Mouse (Mus musculus) MEL (cell line): Measurements from ENCODE around the gene Apela. TPM values are rescaled to one million over a fixed set of nuclear protein-coding genes. Genes with fewer than 3 reads are reported as not detected.

Experiments
- DNase-seq: peaks from one replicate; pipeline ENCODE4 v3.0.0; 2011; ENCODE audit warnings: low read depth, low spot score
- H3K27ac ChIP-seq: 2 replicates; pipeline ENCODE4 v1.5.1; 2012; ENCODE audit warnings: low read depth, mild to moderate bottlenecking, control low read depth, low read length, moderate library complexity; ENCODE audit not compliant: control insufficient read depth
- H3K27me3 ChIP-seq, 2 experiments: fragments of 150-350 bp in 1 of 2; sonication (generic) in 1 of 2; 2 replicates each; pipeline ENCODE4 v1.6.1; 2012; ENCODE audit warnings: low read length in 2 of 2, mild to moderate bottlenecking in 2 of 2, improper control_type of control experiment in 1 of 2, moderate library complexity in 1 of 2; ENCODE audit not compliant: insufficient read depth in 2 of 2, control insufficient read depth in 1 of 2
- H3K36me3 ChIP-seq, 2 experiments: 2 replicates each; pipeline ENCODE4 v1.6.1; 2012 to 2014; ENCODE audit warnings: low read length in 2 of 2, improper control_type of control experiment in 1 of 2, inconsistent platforms in 1 of 2, mild to moderate bottlenecking in 1 of 2; ENCODE audit not compliant: insufficient read depth in 2 of 2, control insufficient read depth in 1 of 2
- H3K4me1 ChIP-seq, 2 experiments: fragments of 150-350 bp in 1 of 2; sonication (generic) in 1 of 2; 2 replicates each; pipeline ENCODE4 v1.6.1; 2012; ENCODE audit warnings: low read length in 2 of 2, improper control_type of control experiment in 1 of 2, mild to moderate bottlenecking in 1 of 2; ENCODE audit not compliant: insufficient read depth in 2 of 2, control insufficient read depth in 1 of 2
- H3K4me3 ChIP-seq, 2 experiments: fragments of 150-350 bp in 1 of 2; sonication (generic) in 1 of 2; 2 replicates each; pipeline ENCODE4 v1.5.1; 2012; ENCODE audit warnings: low read depth in 2 of 2, low read length in 2 of 2, mild to moderate bottlenecking in 2 of 2, moderate library complexity in 2 of 2, control low read depth in 1 of 2, improper control_type of control experiment in 1 of 2; ENCODE audit not compliant: control insufficient read depth in 1 of 2, insufficient read depth in 1 of 2
- H3K79me2 ChIP-seq: 2 replicates; pipeline ENCODE4 v1.6.1; 2012; ENCODE audit warnings: mild to moderate bottlenecking, low read length, moderate library complexity; ENCODE audit not compliant: control insufficient read depth, poor library complexity, insufficient read depth
- H3K9ac ChIP-seq: 2 replicates; pipeline ENCODE4 v1.6.1; 2012; ENCODE audit warnings: low read depth, mild to moderate bottlenecking, control low read depth, low read length, moderate library complexity; ENCODE audit not compliant: control insufficient read depth, poor library complexity, severe bottlenecking
- H3K9me3 ChIP-seq: fragments of 150-350 bp; sonication (generic); replicated peaks from 2 replicates; pipeline ENCODE4 v1.6.1; 2012; ENCODE audit warnings: mild to moderate bottlenecking, low read length, improper control_type of control experiment, moderate library complexity; ENCODE audit not compliant: insufficient read depth
- BHLHE40 ChIP-seq: IDR thresholded peaks from 2 replicates; pipeline ENCODE4 v1.6.1; 2012; ENCODE audit warnings: low read depth, mild to moderate bottlenecking, inconsistent platforms, low read length, improper control_type of control experiment, borderline replicate concordance
- E2F4 ChIP-seq: IDR thresholded peaks from 2 replicates; pipeline ENCODE4 v1.6.1; 2011; ENCODE audit warnings: low read depth, low read length, improper control_type of control experiment, borderline replicate concordance
- ELF1 ChIP-seq: IDR thresholded peaks from 2 replicates; pipeline ENCODE4 v1.6.1; 2014; ENCODE audit warnings: low read depth, mild to moderate bottlenecking, inconsistent platforms, low read length, improper control_type of control experiment, moderate library complexity
- EP300 ChIP-seq, 2 experiments: IDR thresholded peaks; 2 replicates each; pipeline ENCODE4 v1.6.1; 2011; ENCODE audit warnings: improper control_type of control experiment in 2 of 2, low read length in 2 of 2, low read depth in 1 of 2, mild to moderate bottlenecking in 1 of 2
- NELFE ChIP-seq: IDR thresholded peaks from 2 replicates; pipeline ENCODE4 v1.6.1; 2011; ENCODE audit warnings: low read depth, low read length, improper control_type of control experiment
- POLR2AphosphoS2 ChIP-seq: IDR thresholded peaks from 2 replicates; pipeline ENCODE4 v1.6.1; 2011; ENCODE audit warnings: low read length, improper control_type of control experiment
- TAL1 ChIP-seq: IDR thresholded peaks from 2 replicates; pipeline ENCODE4 v1.6.1; 2012; ENCODE audit warnings: mild to moderate bottlenecking, inconsistent platforms, low read length, moderate library complexity, mixed read lengths
- TBP ChIP-seq: IDR thresholded peaks from 2 replicates; pipeline ENCODE4 v1.8.0; 2011; ENCODE audit warnings: low read depth, low read length, improper control_type of control experiment
- polyA plus RNA-seq, 2 experiments: library from polyadenylated mRNA; stranded (reverse) in 1 of 2; unstranded in 1 of 2; fragments of >175 nt in 1 of 2; fragments of >200 nt in 1 of 2; gene quantifications; 2 replicates each; pipeline versions ENCODE4 v1.2.1 to v1.2.4; 2012; ENCODE audit warnings: low replicate concordance in 2 of 2, low read depth in 1 of 2; ENCODE audit not compliant: insufficient read length in 2 of 2, insufficient read depth in 1 of 2, missing spikeins in 1 of 2
- total RNA-seq: library from RNA; depleted of rRNA; stranded (reverse); fragments of 300-350 nt; gene quantifications from 2 replicates; pipeline ENCODE4 v1.2.3, GENCODE M21; 2012; rRNA removed

Gene Apela
- total and polyA plus RNA-seq, 3 experiments, result not detected

DNA sequence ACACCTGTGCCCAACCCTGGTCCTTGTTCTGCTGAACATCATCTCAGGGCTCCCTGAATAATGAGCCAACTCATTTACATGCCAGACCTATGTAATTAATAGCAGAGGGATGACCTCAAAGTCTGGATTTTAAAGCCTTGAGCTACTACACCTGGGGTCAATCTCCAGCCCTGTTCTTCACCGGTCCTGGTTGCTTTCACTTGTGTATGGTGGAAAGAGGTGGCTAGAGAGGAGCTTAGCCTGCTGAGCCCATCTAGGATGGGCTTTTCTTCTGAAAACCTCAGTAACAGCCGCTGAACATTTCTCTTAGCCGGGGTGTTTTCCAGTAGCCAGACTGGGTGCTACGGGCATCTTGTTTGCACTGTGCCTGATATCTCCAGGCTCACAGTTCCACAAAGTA is 49.4 kb downstream of the Apela start, which contains the start of gene Trim75:
Gene Trim75, minus strand, starts transcription at position 101 of the 400 bp plus-strand sequence.
- no peak within 1 kb of the TSS for H3K4me3 ChIP-seq
- no peaks in the 10 kb centered on the region for H3K36me3 ChIP-seq
- TF ChIP-seq TAL1, result no peak
- no peak for TF ChIP-seq POLR2AphosphoS2
- TF ChIP-seq NELFE, result no peak
- no peak for TF ChIP-seq EP300 (IDR thresholded peaks at IDR 0.05; ENCODE audit: low read depth in 1 of 2, low read length in 2 of 2)
- no peak for TF ChIP-seq E2F4
- no peak for TF ChIP-seq BHLHE40
- H3K4me1 ChIP-seq, result no peaks in the 10 kb centered on the region
- no peak within 1 kb of the TSS for H3K9ac ChIP-seq
- H3K79me2 ChIP-seq, result no peaks in the 10 kb centered on the region
- DNase-seq, result no peak
- H3K27me3 ChIP-seq, result no peaks in the 10 kb centered on the region
- H3K9me3 ChIP-seq, result no peaks in the 10 kb centered on the region
- no peak within 1 kb of the TSS for H3K27ac ChIP-seq

DNA sequence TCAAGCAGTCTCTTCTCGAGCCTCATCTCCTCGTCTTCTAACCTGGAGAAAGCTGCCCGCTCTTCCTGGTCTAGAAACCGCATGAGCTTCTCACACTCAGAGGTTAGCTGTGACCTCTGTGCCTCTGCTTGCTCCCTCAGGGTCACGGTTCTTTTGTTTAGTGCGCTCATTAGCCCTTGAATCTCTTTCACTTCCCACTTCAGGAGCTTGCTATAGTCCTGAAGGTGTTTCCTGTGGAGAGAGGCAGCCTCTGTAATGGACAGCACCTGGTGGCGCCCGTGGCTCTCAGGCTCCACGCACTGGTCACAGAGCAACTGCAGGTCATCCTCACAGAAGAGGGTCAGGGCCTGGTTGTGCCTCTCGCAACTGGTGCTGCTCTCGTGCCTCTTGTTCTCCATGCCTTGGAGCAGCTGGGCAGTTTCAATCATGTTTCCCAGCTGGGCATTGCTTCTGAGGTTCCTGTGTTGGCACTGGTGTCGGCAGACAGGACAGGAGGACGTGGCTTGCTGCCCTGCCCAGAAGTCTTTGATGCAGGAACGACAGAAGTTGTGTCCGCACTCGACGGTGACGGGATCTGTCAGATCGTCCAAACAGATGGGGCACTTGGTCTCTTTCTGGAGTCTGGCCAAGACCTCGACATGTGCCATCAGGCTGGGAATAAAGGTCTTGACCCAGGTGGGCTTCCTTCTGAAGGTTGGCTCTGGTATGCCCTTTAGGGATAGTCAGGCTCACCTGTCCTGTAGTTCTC is 53.8 kb downstream of the Apela start:
- no peak for TF ChIP-seq TBP
- TF ChIP-seq ELF1, result no peak
- no peak for DNase-seq
- H3K9ac ChIP-seq, result no peak overlapping the region
- H3K79me2 ChIP-seq, result no peaks in the 10 kb centered on the region
- H3K4me1 ChIP-seq, result no peaks in the 10 kb centered on the region
- H3K9me3 ChIP-seq, result no peaks in the 10 kb centered on the region
- H3K27ac ChIP-seq, result no peak overlapping the region
- H3K36me3 ChIP-seq, result no peaks in the 10 kb centered on the region
- no peaks in the 10 kb centered on the region for H3K27me3 ChIP-seq
- H3K4me3 ChIP-seq, result no peak overlapping the region

Other genes starting within 250 kb of the Apela start
- gene Klhl2, start 187.3 kb downstream of the Apela start, total RNA-seq, result 11.1 and 12.1 TPM in 2 replicates
- gene Klhl2, start 187.3 kb downstream of the Apela start, polyA plus RNA-seq, result 10 to 100 TPM in 1 of 2 experiments, not detected in 1; 11.5 TPM
- 6.3 and 7.0 TPM in 2 replicates for gene Tmem192, start 90.2 kb downstream of the Apela start, total RNA-seq
- 10 to 100 TPM in 1 of 2 experiments, not detected in 1; 24.9 TPM for gene Tmem192, start 90.2 kb downstream of the Apela start, polyA plus RNA-seq
- not detected in 2 replicates for gene Trim75, start 49.5 kb downstream of the Apela start, total RNA-seq
- not detected for gene Trim75, start 49.5 kb downstream of the Apela start, polyA plus RNA-seq
- gene Trim61, start 18.8 kb downstream of the Apela start, total RNA-seq, result not detected in 2 replicates
- gene Trim61, start 18.8 kb downstream of the Apela start, polyA plus RNA-seq, result not detected
- not detected in 2 replicates for gene Trim60, start 18.8 kb downstream of the Apela start, total RNA-seq
- not detected for gene Trim60, start 18.8 kb downstream of the Apela start, polyA plus RNA-seq
- gene Gm10663, start 37.7 kb upstream of the Apela start, total RNA-seq, result not detected in 2 replicates
- not detected for gene Gm10663, start 37.7 kb upstream of the Apela start, polyA plus RNA-seq
- gene BC030870, start 92.2 kb upstream of the Apela start, total RNA-seq, result not detected in 2 replicates
- not detected for gene BC030870, start 92.2 kb upstream of the Apela start, polyA plus RNA-seq